Comparison of ENCODE assay signal across 1 mouse cellular context in genomic region chr7:141070058-141070862, GRCm38 (mm10).
TF ChIP-seq lines count a peak whose summit lies in the region.

No protein-coding gene starts in this region.

TF ChIP-seq in myocyte, 11 proteins besides CTCF, POLR2A, EP300 and RAD21:
- TF ChIP-seq CEBPB (IDR thresholded peaks at IDR 0.05; ENCODE audit: insufficient read depth, poor library complexity, severe bottlenecking): no peak
- no peak for TF ChIP-seq USF1 (IDR thresholded peaks at IDR 0.05; ENCODE audit: low read depth)
- no peak for TF ChIP-seq TCF12 (IDR thresholded peaks at IDR 0.05; ENCODE audit: insufficient read depth, poor library complexity, severe bottlenecking)
- TF ChIP-seq POLR2AphosphoS2 (IDR thresholded peaks at IDR 0.05; ENCODE audit: insufficient read length, low read depth): no peak
- no peak for TF ChIP-seq MYOG (IDR thresholded peaks at IDR 0.05; ENCODE audit: control insufficient read depth in 1 of 3, insufficient read depth in 1 of 3, insufficient read length in 2 of 3, low read depth in 2 of 3)
- no peak for TF ChIP-seq TCF3 (IDR thresholded peaks at IDR 0.05; ENCODE audit: insufficient read length, low read depth)
- no peak for TF ChIP-seq SRF (IDR thresholded peaks at IDR 0.05; ENCODE audit: control insufficient read depth, insufficient read length, low read depth)
- no peak for TF ChIP-seq E2F4 (IDR thresholded peaks at IDR 0.05; ENCODE audit: insufficient read depth)
- no peak for TF ChIP-seq MAX (IDR thresholded peaks at IDR 0.05; ENCODE audit: low read depth)
- no peak for TF ChIP-seq REST (IDR thresholded peaks at IDR 0.05; ENCODE audit: insufficient read depth, insufficient read length)
- no peak for TF ChIP-seq MYOD1 (IDR thresholded peaks at IDR 0.05; ENCODE audit: control insufficient read depth in 1 of 3, insufficient read length in 2 of 3, low read depth in 2 of 3)
